Mouse (Mus musculus) CD4-positive, CD25-positive, alpha-beta regulatory T cell, adult 4 months (primary cell): ENCODE measurements around the gene Atg7. TPM values are rescaled to one million over a fixed set of nuclear protein-coding genes. Genes with fewer than 3 reads are reported as not detected.

Source experiments
- ATAC-seq: one replicate; pipeline ENCODE4 v1.8.0; 2017
- polyA plus RNA-seq, 2 experiments: library from polyadenylated mRNA; unstranded; fragments of 100-300 nt; shearing (Covaris generic); gene quantifications; one replicate each; pipeline ENCODE4 v1.2.1; 2017

Gene Atg7
- polyA plus RNA-seq, 2 experiments from 2014 or later, result 26.4 to 41.8 TPM

- ATAC-seq, result peak; percentile 25
Measured at GRCm38 (mm10) chr6:114909801-114910200, 266.9 kb downstream of the Atg7 start.

Other genes starting within 250 kb of the Atg7 start
- gene Hrh1, start 245.2 kb upstream of the Atg7 start, polyA plus RNA-seq, result not detected